Mouse (Mus musculus) 3134 (cell line): ENCODE data around the gene Gm21746.
"Not testable (repeated sequence)": the region's sequence is repeated elsewhere in the genome, so short reads cannot be mapped to it uniquely, and the experiment has no call there.

ENCODE experiments used
- DNase-seq: peaks from one replicate; pipeline ENCODE4 v3.0.0-alpha.2; 2011; ENCODE audit warnings: low spot score; ENCODE audit not compliant: insufficient read length; ENCODE audit errors: extremely low read depth

Gm21746 gene

GRCm38 (mm10) chrY:6237895-6238294 lies at the start of gene Gm21746:
TSS of gene Gm21746 (minus strand) at chrY:6237995.
- not testable (repeated sequence) for DNase-seq

- DNase-seq = not testable (repeated sequence)
Measured at GRCm38 (mm10) chrY:6266798-6267197, 29.0 kb upstream of the Gm21746 start, which contains the start of gene Gm20873. TSS of gene Gm20873 (plus strand) at chrY:6267098.
